Mouse (Mus musculus): ENCODE data around the gene Kap.

DNA sequence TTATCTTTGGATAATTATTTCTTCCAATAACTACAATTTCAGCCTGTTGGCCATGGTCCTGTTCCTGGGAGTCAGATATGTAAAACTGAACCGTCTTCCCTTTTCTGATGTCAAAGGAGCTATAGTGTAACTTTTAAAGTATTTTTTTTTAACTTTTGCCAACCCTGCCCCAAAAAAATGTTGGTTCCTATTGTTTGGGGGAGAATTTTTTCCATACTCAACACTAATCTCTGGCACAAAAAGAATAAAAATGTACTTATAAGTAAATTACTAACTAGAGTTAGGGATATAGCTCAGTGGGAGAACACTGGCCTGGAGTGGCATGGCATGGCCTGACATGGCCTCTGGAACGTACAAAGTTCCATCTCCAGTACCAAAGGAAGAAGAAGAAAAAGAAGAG lies 2.3 kb upstream of the Kap start:
- TF ChIP-seq CTCF (IDR thresholded peaks at IDR 0.05; ENCODE audit: low read depth, low read length), result no peak
- no peak for TF ChIP-seq POLR2A (IDR thresholded peaks at IDR 0.05; ENCODE audit: insufficient read depth, low read length)
- no peak for TF ChIP-seq EP300 (IDR thresholded peaks at IDR 0.05; ENCODE audit: insufficient read depth, low read depth, low read length)
